Mouse (Mus musculus): ENCODE results near the gene Ndufaf4. TPM values are rescaled to one million over a fixed set of nuclear protein-coding genes. Genes with fewer than 3 reads are reported as not detected.

The Ndufaf4 gene
- polyA plus RNA-seq, 1 experiment from 2014 or later: 58.0 TPM

- H3K9ac ChIP-seq (replicated peaks): no peak overlapping the region
- no peaks in the 10 kb centered on the region for H3K4me1 ChIP-seq (replicated peaks)
- H3K36me3 ChIP-seq: no peaks in the 10 kb centered on the region
- no peak overlapping the region for H3K27ac ChIP-seq
- no peak overlapping the region for H3K4me3 ChIP-seq (replicated peaks)
- ATAC-seq: no peak
- H3K4me2 ChIP-seq (replicated peaks): no peak overlapping the region
- 95% methylated on average over 2 of the region's 2 CpGs for WGBS
- no peaks in the 10 kb centered on the region for H3K9me3 ChIP-seq
- no peaks in the 10 kb centered on the region for H3K27me3 ChIP-seq
Observed at GRCm38 (mm10) chr4:24915631-24916030, 17.7 kb downstream of the Ndufaf4 start.

GRCm38 (mm10) chr4:24920006-24920577 lies 22.2 kb downstream of the Ndufaf4 start:
- Histone ChIP-seq H3K36me3 (no peaks in the 10 kb centered on the region), H3K9ac (replicated peaks) (no peak overlapping the region), H3K27ac (no peak overlapping the region), H3K4me2 (replicated peaks) (no peak overlapping the region), H3K9me3 (no peaks in the 10 kb centered on the region), H3K4me1 (replicated peaks) (no peaks in the 10 kb centered on the region), H3K4me3 (replicated peaks) (no peak overlapping the region), H3K27me3 (no peaks in the 10 kb centered on the region)
- WGBS: 72% methylated on average over 5 of the region's 5 CpGs
- ATAC-seq: no peak

DNA sequence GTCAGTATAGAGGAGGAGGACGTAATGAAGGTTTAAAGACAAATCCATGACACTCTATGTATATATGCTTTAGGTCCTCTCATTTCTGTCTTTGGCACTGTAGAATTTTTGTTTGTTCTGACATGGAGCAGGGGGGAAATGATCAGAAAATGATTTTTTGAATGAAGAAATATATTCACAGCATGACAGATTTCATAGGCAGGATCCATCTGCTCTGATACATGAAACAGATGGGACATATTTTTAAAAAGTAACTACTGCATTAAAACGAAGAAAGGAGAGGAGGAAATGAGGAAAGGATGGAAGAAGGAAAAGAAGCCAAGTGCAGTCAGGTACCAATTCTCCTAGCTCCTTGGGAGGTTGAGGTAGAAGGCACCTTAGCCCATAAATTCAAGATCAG lies 26.8 kb downstream of the Ndufaf4 start:
- Histone ChIP-seq H3K27me3 (no peaks in the 10 kb centered on the region), H3K4me3 (replicated peaks) (no peak overlapping the region), H3K4me1 (replicated peaks) (no peaks in the 10 kb centered on the region), H3K9ac (replicated peaks) (no peak overlapping the region), H3K9me3 (no peaks in the 10 kb centered on the region), H3K4me2 (replicated peaks) (no peak overlapping the region), H3K27ac (no peak overlapping the region), H3K36me3 (no peaks in the 10 kb centered on the region)
- WGBS: 70% methylated on average over 2 of the region's 2 CpGs
- ATAC-seq: no peak

DNA sequence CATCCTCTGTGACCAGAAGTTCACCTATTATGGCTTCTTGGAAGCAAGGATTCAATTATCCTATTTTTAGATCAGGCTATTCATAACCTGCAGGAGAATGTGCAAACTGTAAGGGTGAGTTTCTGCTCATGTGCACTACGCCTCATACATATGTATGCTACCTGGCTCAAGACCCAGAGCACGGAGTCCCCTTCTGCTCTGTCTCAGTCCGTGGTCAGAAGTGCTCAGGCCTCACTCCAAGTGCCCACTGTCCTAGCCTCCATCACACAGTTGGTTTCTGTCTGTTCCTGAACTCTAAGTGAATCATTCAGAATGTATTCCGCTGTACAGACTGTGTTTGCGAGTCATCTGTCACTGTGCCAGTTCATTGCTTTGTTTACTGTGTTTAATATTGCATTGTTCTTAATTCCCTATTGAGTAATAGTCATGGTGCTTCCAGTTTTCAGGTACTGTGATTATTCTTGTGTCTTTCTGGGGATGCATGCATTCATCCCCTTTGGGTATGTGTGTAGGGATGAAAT lies 30.4 kb downstream of the Ndufaf4 start:
- no peak overlapping the region for H3K4me2 ChIP-seq (replicated peaks)
- 85% methylated on average over 5 of the region's 5 CpGs for WGBS
- no peak for ATAC-seq
- H3K4me3 ChIP-seq (replicated peaks): no peak overlapping the region
- no peaks in the 10 kb centered on the region for H3K4me1 ChIP-seq (replicated peaks)
- no peaks in the 10 kb centered on the region for H3K36me3 ChIP-seq
- H3K27ac ChIP-seq: no peak overlapping the region
- H3K27me3 ChIP-seq: no peaks in the 10 kb centered on the region
- H3K9ac ChIP-seq (replicated peaks): no peak overlapping the region
- no peaks in the 10 kb centered on the region for H3K9me3 ChIP-seq

DNA sequence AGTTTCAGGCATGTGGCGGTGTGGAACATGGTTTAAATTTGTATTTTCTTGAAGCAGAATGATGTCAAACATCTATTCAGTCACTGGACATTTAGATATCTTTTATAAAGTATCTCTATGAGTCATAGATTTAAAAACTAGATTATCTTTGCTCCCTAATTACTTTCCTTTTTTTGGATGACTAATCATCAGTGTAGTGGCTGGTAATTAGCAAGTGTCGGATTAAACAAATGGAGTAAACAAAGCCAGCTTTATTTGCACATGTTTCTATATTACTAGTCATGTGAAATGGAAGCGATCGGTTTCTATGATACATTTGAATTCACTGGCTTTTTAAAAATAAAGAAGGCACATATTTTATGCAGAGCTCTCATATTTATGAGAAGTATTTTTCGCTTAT lies 31.0 kb downstream of the Ndufaf4 start:
- Histone ChIP-seq H3K9me3 (no peaks in the 10 kb centered on the region), H3K4me3 (replicated peaks) (no peak overlapping the region), H3K27ac (no peak overlapping the region), H3K9ac (replicated peaks) (no peak overlapping the region), H3K27me3 (no peaks in the 10 kb centered on the region), H3K4me1 (replicated peaks) (no peaks in the 10 kb centered on the region), H3K36me3 (no peaks in the 10 kb centered on the region), H3K4me2 (replicated peaks) (no peak overlapping the region)
- ATAC-seq: no peak
- WGBS: 84% methylated on average over 5 of the region's 5 CpGs

- no peak overlapping the region for H3K27ac ChIP-seq
- no peak overlapping the region for H3K4me3 ChIP-seq (replicated peaks)
- no peak overlapping the region for H3K9ac ChIP-seq (replicated peaks)
- no peaks in the 10 kb centered on the region for H3K36me3 ChIP-seq
- H3K9me3 ChIP-seq: no peaks in the 10 kb centered on the region
- no peak for ATAC-seq
- whole genome bisulfite sequencing: 34% methylated on average over 6 of the region's 6 CpGs
- no peak overlapping the region for H3K4me2 ChIP-seq (replicated peaks)
- H3K4me1 ChIP-seq (replicated peaks): no peaks in the 10 kb centered on the region; the same call in 1 of the 2 replicates
- H3K27me3 ChIP-seq: no peaks in the 10 kb centered on the region
Observed at GRCm38 (mm10) chr4:24942728-24943424, 45.0 kb downstream of the Ndufaf4 start.

Other genes starting within 250 kb of the Ndufaf4 start
- gene Klhl32, start 47.0 kb upstream of the Ndufaf4 start, polyA plus RNA-seq (2015; fragmentation: Nextera tagmentation; extraction: Ambion mirVana): 19.0 and 19.8 TPM in 2 replicates
- 1.2 and 1.6 TPM in 2 replicates for gene Gpr63, start 68.3 kb downstream of the Ndufaf4 start, polyA plus RNA-seq (2015; fragmentation: Nextera tagmentation; extraction: Ambion mirVana)

Measured in midbrain, embryonic 13.5 days (tissue).